Mouse (Mus musculus): ENCODE measurements around the gene Gm17268.

Gm17268 gene

GRCm38 (mm10) chr11:82032678-82033344 lies 5.6 kb downstream of the Gm17268 start:
- no peak for DNase-seq (ENCODE audit: low read depth in 2 of 2, low spot score in 2 of 2)

DNA sequence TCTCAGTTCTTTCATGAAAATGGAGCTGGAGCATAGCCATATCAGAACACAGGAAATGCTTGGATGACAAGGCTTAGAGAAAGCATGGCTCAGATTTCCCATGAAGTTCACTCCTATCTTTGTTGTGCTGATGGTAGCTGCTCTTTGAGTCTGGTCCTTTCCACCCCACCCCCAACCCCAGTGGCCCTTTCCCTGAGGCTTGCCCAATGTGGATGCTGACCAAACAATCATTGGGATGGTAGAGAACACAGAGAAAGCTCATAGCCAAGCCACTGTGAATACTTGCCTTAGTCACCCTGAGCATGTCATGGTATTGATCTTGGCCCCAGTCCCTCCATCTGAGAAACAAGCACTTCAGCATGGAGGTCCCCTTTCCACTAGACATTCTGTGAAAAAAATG lies 6.2 kb downstream of the Gm17268 start:
- DNase-seq (ENCODE audit: low read depth in 2 of 2, low spot score in 2 of 2) = no peak

DNA sequence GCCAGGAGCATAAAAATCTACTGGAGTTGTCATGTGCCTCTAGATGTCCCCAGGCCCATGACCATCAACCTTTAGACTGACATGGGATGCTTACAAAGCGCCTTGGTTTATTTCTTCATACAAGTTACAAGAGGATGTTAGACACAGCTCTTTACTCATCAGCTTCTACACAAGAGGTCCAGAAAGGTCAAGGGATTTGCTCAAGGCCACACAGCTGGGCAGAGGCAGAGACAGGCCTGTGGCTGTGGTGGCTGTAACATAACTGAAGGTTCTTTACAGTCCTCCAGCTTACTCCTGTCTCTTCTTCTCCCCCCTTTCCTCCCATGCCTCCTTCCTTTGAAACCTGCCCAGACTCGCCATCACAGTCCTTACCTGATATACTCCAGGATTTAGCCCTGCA lies 8.2 kb downstream of the Gm17268 start:
- no peak for DNase-seq (ENCODE audit: low read depth in 2 of 2, low spot score in 2 of 2)

DNA sequence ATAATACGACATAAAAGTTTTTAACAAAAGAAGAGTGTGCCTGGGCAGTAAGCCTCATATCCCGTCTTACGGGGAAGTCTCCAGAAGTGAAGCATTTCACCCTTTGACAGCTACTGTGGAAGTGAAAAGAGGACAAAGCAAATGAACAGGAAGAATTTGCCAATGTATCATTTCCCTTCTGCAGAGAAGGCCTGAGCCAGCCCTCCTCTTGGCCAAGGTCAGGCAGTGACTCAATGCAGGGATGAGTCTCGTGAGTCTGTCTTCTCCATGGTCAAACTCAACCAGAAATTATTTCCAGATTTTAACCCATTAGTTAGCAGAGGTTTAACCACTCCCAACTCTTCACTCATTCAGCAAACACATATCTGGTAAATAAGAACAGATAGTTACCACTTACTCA lies 14.6 kb downstream of the Gm17268 start:
- no peak for DNase-seq (ENCODE audit: low read depth in 2 of 2, low spot score in 2 of 2)

- no peak for DNase-seq (ENCODE audit: low read depth in 2 of 2, low spot score in 2 of 2)
Observed at GRCm38 (mm10) chr11:82022504-82023056, 15.8 kb downstream of the Gm17268 start.

DNA sequence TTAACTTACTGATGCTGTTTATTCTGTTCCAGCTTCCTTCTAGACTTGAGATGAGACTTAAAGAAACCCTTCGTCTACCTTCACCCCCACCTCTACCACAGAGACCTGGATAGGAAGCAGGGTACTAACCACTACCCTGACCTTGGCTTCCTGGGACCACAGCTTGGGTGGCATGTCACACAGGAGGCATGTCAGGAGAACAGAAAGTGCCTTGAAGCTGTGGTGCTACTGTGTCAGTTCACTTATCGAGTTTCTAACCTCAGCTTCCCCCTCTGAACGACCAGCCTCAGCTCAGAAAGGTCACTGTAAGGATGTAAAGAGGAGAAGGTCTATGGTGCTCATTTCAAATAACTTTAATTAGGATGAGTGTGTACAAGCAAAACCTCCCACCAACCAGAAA lies 17.0 kb downstream of the Gm17268 start:
- DNase-seq (ENCODE audit: low read depth in 2 of 2, low spot score in 2 of 2) = no peak

- DNase-seq (ENCODE audit: low read depth in 2 of 2, low spot score in 2 of 2) = no peak
Observed at GRCm38 (mm10) chr11:82019793-82020192, 18.6 kb downstream of the Gm17268 start.

- no peak for DNase-seq (ENCODE audit: low read depth in 2 of 2, low spot score in 2 of 2)
Observed at GRCm38 (mm10) chr11:82019389-82019788, 19.0 kb downstream of the Gm17268 start.

DNA sequence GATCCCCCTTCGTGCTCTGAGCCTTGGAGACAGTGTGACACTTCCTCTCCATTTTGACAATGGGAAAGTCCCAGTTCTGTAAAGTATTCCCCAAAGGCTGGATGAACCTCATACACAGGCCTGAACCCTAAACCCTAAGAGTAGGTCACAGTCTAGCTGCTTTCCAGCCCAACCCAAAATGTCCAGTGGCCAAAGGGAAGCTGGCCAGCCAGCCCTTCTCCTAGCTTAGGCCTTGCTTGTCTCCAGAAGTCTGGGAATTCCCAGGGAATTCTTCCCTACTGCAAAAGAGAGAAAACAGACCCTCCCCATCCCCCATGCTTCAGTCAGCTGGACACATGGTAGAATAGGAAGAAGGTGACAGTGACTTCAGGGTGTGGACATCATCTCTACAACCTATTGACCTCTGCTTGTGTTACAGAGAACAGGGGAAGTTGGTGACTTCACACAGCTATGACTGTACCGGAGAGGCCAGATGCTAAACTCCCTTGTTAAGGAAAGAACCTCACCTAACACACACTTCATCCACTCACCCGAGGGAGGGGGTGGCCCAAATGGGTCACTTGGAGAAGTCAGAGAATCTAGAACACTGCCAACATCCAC lies 22.1 kb downstream of the Gm17268 start:
- DNase-seq (ENCODE audit: low read depth in 2 of 2, low spot score in 2 of 2) = no peak

DNA sequence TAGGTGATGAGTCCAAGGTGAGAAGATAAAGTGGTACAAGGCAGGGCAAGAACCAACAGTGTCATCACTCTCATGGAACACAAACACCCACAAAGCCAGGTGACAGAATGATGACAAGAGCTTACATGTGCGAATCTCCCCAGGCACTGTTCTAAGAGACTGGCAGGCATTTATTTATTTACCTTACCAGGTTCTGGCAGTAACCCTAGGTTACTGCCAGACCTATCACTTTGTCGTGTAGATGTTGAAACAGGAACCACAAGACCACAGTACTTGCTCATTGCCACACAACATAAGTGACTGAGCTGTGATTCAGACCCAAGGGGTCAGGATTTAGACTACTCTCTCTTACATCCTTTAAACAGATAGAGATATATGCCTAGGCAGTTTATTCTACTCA lies 23.3 kb downstream of the Gm17268 start:
- no peak for DNase-seq (ENCODE audit: low read depth in 2 of 2, low spot score in 2 of 2)

- DNase-seq (ENCODE audit: low read depth in 2 of 2, low spot score in 2 of 2) = no peak
Observed at GRCm38 (mm10) chr11:82013756-82014155, 24.6 kb downstream of the Gm17268 start.

DNA sequence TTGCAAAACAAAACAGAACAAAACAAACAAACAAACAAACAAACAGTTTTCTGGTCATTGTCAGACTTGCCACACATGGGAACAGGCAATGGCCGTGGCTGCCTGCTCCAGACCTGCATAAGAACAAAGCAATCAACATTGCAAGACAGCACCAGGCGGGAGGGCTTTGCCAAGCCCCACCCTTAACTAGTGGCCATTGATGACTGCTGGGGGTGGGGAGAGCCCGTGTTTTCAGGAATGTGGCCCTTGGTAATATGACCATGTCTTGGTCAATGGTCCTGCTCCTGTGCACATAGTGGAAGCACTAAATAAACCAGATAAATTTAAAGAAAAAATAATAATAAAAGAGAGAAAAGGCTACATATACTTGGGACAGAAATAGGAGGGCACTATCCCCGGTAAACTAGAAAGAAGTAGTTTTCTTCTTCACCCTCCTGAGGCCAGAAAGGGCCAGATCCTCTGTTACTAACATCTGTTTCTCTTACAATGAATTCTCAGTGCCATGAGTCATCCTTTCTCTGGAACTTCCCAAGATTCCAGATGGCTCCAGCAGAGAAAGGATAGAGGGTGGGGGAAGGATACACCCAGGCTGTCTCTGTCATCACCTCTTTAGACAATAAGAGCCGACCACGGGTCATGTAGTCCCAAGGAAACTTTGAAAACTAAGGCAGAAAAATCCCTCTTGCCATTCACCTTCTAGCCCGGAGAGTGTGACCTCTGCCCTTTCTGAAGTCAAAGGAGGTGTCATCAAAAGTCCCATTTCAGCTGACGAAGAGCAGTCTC lies 26.8 kb downstream of the Gm17268 start:
- no peak for DNase-seq (ENCODE audit: low read depth in 2 of 2, low spot score in 2 of 2)

DNA sequence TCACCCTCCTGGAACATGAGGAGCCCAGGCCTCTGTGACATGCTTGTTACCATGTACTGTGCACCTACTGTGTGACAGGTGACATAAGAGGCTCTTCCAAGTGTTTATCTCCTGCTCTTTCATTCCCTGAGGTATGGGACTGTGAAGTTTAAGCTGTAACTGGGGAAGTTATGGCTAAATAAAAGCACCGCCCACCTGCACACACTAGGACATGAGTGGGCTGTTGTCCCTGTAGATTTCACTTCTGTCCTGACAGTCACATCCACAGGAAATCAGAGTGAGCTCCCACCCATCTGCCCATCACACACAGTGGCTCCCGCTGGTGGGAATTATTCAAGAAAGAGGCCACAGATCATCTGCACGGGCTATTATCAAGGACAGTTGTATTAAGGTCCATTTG lies 28.2 kb downstream of the Gm17268 start:
- no peak for DNase-seq (ENCODE audit: low read depth in 2 of 2, low spot score in 2 of 2)

DNA sequence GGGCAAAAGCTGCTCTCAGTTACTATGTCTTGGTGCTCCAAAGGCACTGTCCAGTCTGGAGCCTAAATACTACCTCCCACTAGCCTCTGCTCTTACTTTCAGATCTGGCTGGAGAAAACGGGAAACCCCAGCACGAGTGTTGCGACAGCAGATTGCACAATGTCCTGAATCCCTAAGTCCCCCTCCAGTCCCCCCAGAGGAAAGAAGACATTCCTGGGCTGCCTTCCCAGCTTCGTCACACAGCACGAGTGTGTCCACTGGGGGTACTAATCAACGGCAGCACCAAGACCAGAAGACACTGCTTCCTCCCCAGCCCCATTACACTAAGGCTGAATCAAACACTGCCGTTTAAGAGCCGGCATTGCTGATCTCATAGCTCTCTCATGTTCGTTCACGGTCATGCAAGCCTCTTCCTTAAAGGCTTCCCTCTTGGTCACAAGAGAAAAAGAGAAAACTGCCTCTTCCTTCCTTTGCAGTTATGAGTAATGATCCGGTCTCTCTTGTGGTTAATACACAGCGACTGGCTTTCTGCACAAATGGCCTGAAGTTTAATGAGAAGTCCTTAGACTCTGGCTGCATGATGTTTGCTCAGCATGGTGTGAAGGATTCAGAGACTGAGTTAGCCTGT lies 31.5 kb downstream of the Gm17268 start:
- no peak for DNase-seq (ENCODE audit: low read depth in 2 of 2, low spot score in 2 of 2)

GRCm38 (mm10) chr11:82004810-82005209 lies 33.6 kb downstream of the Gm17268 start:
- no peak for DNase-seq (ENCODE audit: low read depth in 2 of 2, low spot score in 2 of 2)

- no peak for DNase-seq (ENCODE audit: low read depth in 2 of 2, low spot score in 2 of 2)
Observed at GRCm38 (mm10) chr11:82000581-82000980, 37.8 kb downstream of the Gm17268 start.

- DNase-seq (ENCODE audit: low read depth in 2 of 2, low spot score in 2 of 2) = no peak
Observed at GRCm38 (mm10) chr11:81999469-81999868, 38.9 kb downstream of the Gm17268 start.

- DNase-seq (ENCODE audit: low read depth in 2 of 2, low spot score in 2 of 2) = no peak
Observed at GRCm38 (mm10) chr11:81998646-81999045, 39.7 kb downstream of the Gm17268 start.

GRCm38 (mm10) chr11:81997085-81997484 lies 41.3 kb downstream of the Gm17268 start:
- DNase-seq (ENCODE audit: low read depth in 2 of 2, low spot score in 2 of 2) = no peak

DNA sequence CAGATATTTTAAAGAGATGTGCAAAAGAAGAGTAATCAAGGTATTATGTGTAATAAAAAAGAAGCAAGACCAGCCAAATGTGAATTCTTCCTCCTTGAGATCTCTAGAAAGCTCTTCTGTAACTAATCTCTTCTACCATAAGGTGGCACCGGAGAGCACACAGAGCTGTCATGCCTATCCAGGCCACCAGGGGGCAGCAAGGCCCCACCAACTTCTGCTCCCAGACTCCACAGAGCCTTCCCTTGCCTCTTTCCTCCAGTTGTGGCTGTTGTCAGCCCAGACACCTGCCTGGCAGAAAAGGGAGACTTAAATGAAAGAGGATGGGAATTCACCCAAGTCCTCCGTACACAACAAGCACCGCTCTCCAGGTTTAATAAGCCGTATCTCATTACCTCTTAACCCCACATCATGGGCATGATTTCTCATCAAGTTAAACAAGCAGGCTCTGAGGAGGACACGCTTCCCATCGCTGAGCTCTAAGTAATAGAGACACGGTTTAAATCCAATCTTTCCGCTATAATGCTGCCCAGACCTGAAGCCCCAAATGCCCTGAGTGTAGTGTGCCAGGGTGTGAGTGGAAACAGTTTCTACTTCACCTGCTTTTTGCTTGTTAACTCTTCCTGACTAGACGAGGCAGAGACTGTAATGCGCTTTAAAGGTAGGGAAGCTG lies 42.1 kb downstream of the Gm17268 start:
- peak; percentile 29 to 32 for DNase-seq (ENCODE audit: low read depth in 2 of 2, low spot score in 2 of 2)

- DNase-seq (ENCODE audit: low read depth in 2 of 2, low spot score in 2 of 2) = peak; percentile 14 to 45
Observed at GRCm38 (mm10) chr11:81983146-81983545, 55.2 kb downstream of the Gm17268 start.
